ENCODE assay signal across 9 mouse cellular contexts in genomic region chr19:6348717-6349116, GRCm38 (mm10). TPM values are rescaled to one million over a fixed set of nuclear protein-coding genes. Genes with fewer than 3 reads are reported as not detected.
A peak's percentile ranks its signal among the peaks of the same experiment; 100 is the strongest.
DNase-seq lines count a peak whose midpoint lies in the region; ATAC-seq and TF ChIP-seq lines count a peak whose summit lies in the region.
"Had no signal": no experiment of that assay in that cellular context is flagged by ENCODE, and none has a peak within 500 bp of the region (broad histone marks: within the 10 kb centered on the region; RNA-seq: fewer than 3 reads in every experiment).

No protein-coding gene starts in this region.

- H3K27ac ChIP-seq in hindbrain, embryonic 10.5 days, result peak overlapping the region; percentile 66
- H3K27ac ChIP-seq in hindbrain, postnatal 0 days, result no peak overlapping the region
- H3K27ac ChIP-seq in liver, postnatal 0 days (ENCODE audit: low read depth), result 0 out of 2 replicates have a peak overlapping the region, but pooled peaks have one; percentile 23

- H3K4me3 ChIP-seq in hindbrain, embryonic 10.5 days, result no peak overlapping the region
- no peak overlapping the region for H3K4me3 ChIP-seq in hindbrain, postnatal 0 days (ENCODE audit: low read length)
- H3K4me3 ChIP-seq in megakaryocyte, embryonic 14.5 days (replicated peaks), result peak overlapping the region; percentile 84
- H3K4me3 ChIP-seq in liver, postnatal 0 days (ENCODE audit: low read depth, low read length), result no peak overlapping the region

- no peaks in the 10 kb centered on the region for H3K9me3 ChIP-seq in hindbrain, embryonic 10.5 days
- H3K9me3 ChIP-seq in hindbrain, postnatal 0 days (ENCODE audit: low read length), result no peaks in the 10 kb centered on the region
- no peaks in the 10 kb centered on the region for H3K9me3 ChIP-seq in megakaryocyte, embryonic 14.5 days
- no peaks in the 10 kb centered on the region for H3K9me3 ChIP-seq in liver, postnatal 0 days (ENCODE audit: low read length)

- H3K9ac ChIP-seq in hindbrain, postnatal 0 days (replicated peaks; ENCODE audit: low read length), result no peak overlapping the region
- no peak overlapping the region for H3K9ac ChIP-seq in liver, postnatal 0 days (replicated peaks)

- peaks cover 31% of the 10 kb centered on the region for H3K4me1 ChIP-seq in hindbrain, embryonic 10.5 days (replicated peaks)
- no peaks in the 10 kb centered on the region for H3K4me1 ChIP-seq in hindbrain, postnatal 0 days (ENCODE audit: insufficient read depth, low read length)
- peaks cover 93% of the 10 kb centered on the region for H3K4me1 ChIP-seq in megakaryocyte, embryonic 14.5 days
- peaks cover 15% of the 10 kb centered on the region for H3K4me1 ChIP-seq in liver, postnatal 0 days (ENCODE audit: insufficient read depth)

- peaks cover 69% of the 10 kb centered on the region for H3K36me3 ChIP-seq in hindbrain, embryonic 10.5 days
- H3K36me3 ChIP-seq in hindbrain, postnatal 0 days (ENCODE audit: insufficient read depth, low read length), result peaks cover 34% of the 10 kb centered on the region
- H3K36me3 ChIP-seq in megakaryocyte, embryonic 14.5 days (replicated peaks; ENCODE audit: low read length), result peaks cover 68% of the 10 kb centered on the region
- peaks cover 42% of the 10 kb centered on the region for H3K36me3 ChIP-seq in liver, postnatal 0 days (replicated peaks; ENCODE audit: insufficient read depth, low read length)

- no peak overlapping the region for H3K4me2 ChIP-seq in hindbrain, postnatal 0 days (ENCODE audit: low read depth, low read length)
- H3K4me2 ChIP-seq in liver, postnatal 0 days (ENCODE audit: low read depth, low read length), result no peak overlapping the region

- 46% methylated on average over 9 of the region's 9 CpGs for WGBS in hindbrain, embryonic 10.5 days
- WGBS in hindbrain, postnatal 0 days, result 57% methylated on average over 9 of the region's 9 CpGs
- 37% methylated on average over 9 of the region's 9 CpGs for WGBS in liver, postnatal 0 days (ENCODE audit: insufficient replicate concordance)

- peak; percentile 41 for DNase-seq in hindbrain, embryonic 10.5 days (ENCODE audit: low spot score)
- no peak for DNase-seq in hindbrain, postnatal 0 days (ENCODE audit: low spot score)
- DNase-seq in liver, postnatal 0 days, result no peak
- no peak for DNase-seq in adrenal gland, postnatal 4 days (ENCODE audit: low spot score in 2 of 2)
- DNase-seq: gastrocnemius, postnatal 10 days; lung, postnatal 36 days had no signal

- TF ChIP-seq EP300 in liver, postnatal 0 days (IDR thresholded peaks at IDR 0.05; ENCODE audit: low read depth), result no peak

- no peak for ATAC-seq in hindbrain, postnatal 0 days
- no peak for ATAC-seq in megakaryocyte, adult 5-6 weeks (ENCODE audit: poor library complexity, severe bottlenecking)
- peak; percentile 16 to 40; a peak in 3 of 4 replicates for ATAC-seq in hematopoietic stem cell, adult 5-6 weeks (replicated peaks in 1 of 2; ENCODE audit: insufficient read depth in 1 of 2, low FRiP score in 2 of 2, low TSS enrichment in 1 of 2, low read depth in 1 of 2, poor library complexity in 2 of 2, severe bottlenecking in 2 of 2)
- no peak for ATAC-seq in liver, postnatal 0 days

- no peaks in the 10 kb centered on the region for H3K27me3 ChIP-seq in hindbrain, embryonic 10.5 days (ENCODE audit: insufficient read depth, poor library complexity, severe bottlenecking)
- H3K27me3 ChIP-seq in hindbrain, postnatal 0 days (ENCODE audit: insufficient read depth, low read length), result no peaks in the 10 kb centered on the region
- H3K27me3 ChIP-seq in megakaryocyte, embryonic 14.5 days (replicated peaks), result peaks cover 3% of the 10 kb centered on the region
- no peaks in the 10 kb centered on the region for H3K27me3 ChIP-seq in liver, postnatal 0 days (ENCODE audit: insufficient read depth, low read length)

- no peak for TF ChIP-seq CTCF in hindbrain, postnatal 0 days (IDR thresholded peaks at IDR 0.05; ENCODE audit: low read depth)
- TF ChIP-seq CTCF in liver, postnatal 0 days (IDR thresholded peaks at IDR 0.05; ENCODE audit: low read depth), result no peak

RNA-seq across cellular contexts. Expression of gene Map4k2, which starts 7.8 kb away (rescaled TPM):
- 13.1 and 14.7 TPM in 2 replicates for polyA plus RNA-seq in hindbrain, embryonic 10.5 days (2016; fragmentation: Nextera tagmentation; extraction: Ambion mirVana)
- 102 TPM in 2 replicates for total RNA-seq in hindbrain, postnatal 0 days (2014; rRNA removed)
- polyA plus RNA-seq in hindbrain, postnatal 0 days (2015; fragmentation: Nextera tagmentation; extraction: Ambion mirVana), result 18.6 and 21.4 TPM in 2 replicates
- 9.3 and 21.8 TPM in 2 replicates for polyA plus RNA-seq in megakaryocyte, embryonic 14.5 days (2012; ENCODE audit: insufficient read depth, low replicate concordance)
- total RNA-seq in megakaryocyte, adult 5-6 weeks (2015), result 35.0 and 43.3 TPM in 2 replicates
- total RNA-seq in megakaryocyte, adult 5-6 weeks (2017), result 66.3 and 79.6 TPM in 2 replicates
- 71.5 and 88.1 TPM in 2 replicates for total RNA-seq in hematopoietic stem cell, adult 5-6 weeks (2017)
- polyA plus RNA-seq in liver, postnatal 0 days (2015; fragmentation: Nextera tagmentation; extraction: Ambion mirVana), result 5.6 and 5.7 TPM in 2 replicates
- total RNA-seq in adrenal gland, postnatal 4 days (2021), result 10 to 100 TPM; 61.1 to 62.0 TPM

RNA-seq across cellular contexts. Expression of gene Men1, which starts 13.9 kb away (rescaled TPM):
- polyA plus RNA-seq in hindbrain, embryonic 10.5 days (2016; fragmentation: Nextera tagmentation; extraction: Ambion mirVana), result 125 and 129 TPM in 2 replicates
- 69.6 and 93.4 TPM in 2 replicates for total RNA-seq in hindbrain, postnatal 0 days (2014; rRNA removed)
- 57.8 and 59.5 TPM in 2 replicates for polyA plus RNA-seq in hindbrain, postnatal 0 days (2015; fragmentation: Nextera tagmentation; extraction: Ambion mirVana)
- 70.2 and 174 TPM in 2 replicates for polyA plus RNA-seq in megakaryocyte, embryonic 14.5 days (2012; ENCODE audit: insufficient read depth, low replicate concordance)
- 15.1 and 16.6 TPM in 2 replicates for total RNA-seq in megakaryocyte, adult 5-6 weeks (2015)
- total RNA-seq in megakaryocyte, adult 5-6 weeks (2017), result 19.2 and 20.7 TPM in 2 replicates
- total RNA-seq in hematopoietic stem cell, adult 5-6 weeks (2017), result 26.4 and 31.8 TPM in 2 replicates
- polyA plus RNA-seq in liver, postnatal 0 days (2015; fragmentation: Nextera tagmentation; extraction: Ambion mirVana), result 10.0 and 11.1 TPM in 2 replicates
- 10 to 100 TPM; 44.3 to 47.5 TPM for total RNA-seq in adrenal gland, postnatal 4 days (2021)

RNA-seq across cellular contexts. Expression of gene Sf1, which starts 14.8 kb away (rescaled TPM):
- 198 and 221 TPM in 2 replicates for polyA plus RNA-seq in hindbrain, embryonic 10.5 days (2016; fragmentation: Nextera tagmentation; extraction: Ambion mirVana)
- total RNA-seq in hindbrain, postnatal 0 days (2014; rRNA removed), result 89.0 and 89.4 TPM in 2 replicates
- polyA plus RNA-seq in hindbrain, postnatal 0 days (2015; fragmentation: Nextera tagmentation; extraction: Ambion mirVana), result 80.2 and 84.9 TPM in 2 replicates
- polyA plus RNA-seq in megakaryocyte, embryonic 14.5 days (2012; ENCODE audit: insufficient read depth, low replicate concordance), result 1,025 and 2,643 TPM in 2 replicates
- total RNA-seq in megakaryocyte, adult 5-6 weeks (2015), result 164 and 205 TPM in 2 replicates
- 179 and 212 TPM in 2 replicates for total RNA-seq in megakaryocyte, adult 5-6 weeks (2017)
- 298 and 325 TPM in 2 replicates for total RNA-seq in hematopoietic stem cell, adult 5-6 weeks (2017)
- 34.6 and 35.7 TPM in 2 replicates for polyA plus RNA-seq in liver, postnatal 0 days (2015; fragmentation: Nextera tagmentation; extraction: Ambion mirVana)
- total RNA-seq in adrenal gland, postnatal 4 days (2021), result 100 to 1,000 TPM; 270 to 308 TPM

RNA-seq across cellular contexts. Expression of gene Pygm, which starts 35.5 kb away (rescaled TPM):
- polyA plus RNA-seq in hindbrain, embryonic 10.5 days (2016; fragmentation: Nextera tagmentation; extraction: Ambion mirVana), result 1.3 and 1.9 TPM in 2 replicates
- 11.9 and 18.3 TPM in 2 replicates for total RNA-seq in hindbrain, postnatal 0 days (2014; rRNA removed)
- 10.4 and 12.6 TPM in 2 replicates for polyA plus RNA-seq in hindbrain, postnatal 0 days (2015; fragmentation: Nextera tagmentation; extraction: Ambion mirVana)
- 3.6 TPM in 1 of 2 replicates, not detected in the other for polyA plus RNA-seq in megakaryocyte, embryonic 14.5 days (2012; ENCODE audit: insufficient read depth, low replicate concordance)
- total RNA-seq in megakaryocyte, adult 5-6 weeks (2015), result 0.80 and 3.2 TPM in 2 replicates
- 0.11 and 0.12 TPM in 2 replicates for total RNA-seq in megakaryocyte, adult 5-6 weeks (2017)
- total RNA-seq in hematopoietic stem cell, adult 5-6 weeks (2017), result 6.7 and 9.9 TPM in 2 replicates
- polyA plus RNA-seq in liver, postnatal 0 days (2015; fragmentation: Nextera tagmentation; extraction: Ambion mirVana), result 2.5 and 8.9 TPM in 2 replicates
- total RNA-seq in adrenal gland, postnatal 4 days (2021), result 100 to 1,000 TPM in 1 of 2 experiments, 10 to 100 TPM in 1; 81.8 to 113 TPM

RNA-seq across cellular contexts. Expression of gene Cdc42bpg, which starts 42.5 kb away (rescaled TPM):
- polyA plus RNA-seq in hindbrain, embryonic 10.5 days (2016; fragmentation: Nextera tagmentation; extraction: Ambion mirVana), result 0.29 and 0.37 TPM in 2 replicates
- 3.1 and 6.0 TPM in 2 replicates for total RNA-seq in hindbrain, postnatal 0 days (2014; rRNA removed)
- polyA plus RNA-seq in hindbrain, postnatal 0 days (2015; fragmentation: Nextera tagmentation; extraction: Ambion mirVana), result 0.29 and 0.33 TPM in 2 replicates
- 4.8 and 6.6 TPM in 2 replicates for polyA plus RNA-seq in megakaryocyte, embryonic 14.5 days (2012; ENCODE audit: insufficient read depth, low replicate concordance)
- 0.56 and 0.68 TPM in 2 replicates for total RNA-seq in megakaryocyte, adult 5-6 weeks (2015)
- 0.88 and 1.3 TPM in 2 replicates for total RNA-seq in megakaryocyte, adult 5-6 weeks (2017)
- 2.9 and 4.3 TPM in 2 replicates for total RNA-seq in hematopoietic stem cell, adult 5-6 weeks (2017)
- polyA plus RNA-seq in liver, postnatal 0 days (2015; fragmentation: Nextera tagmentation; extraction: Ambion mirVana), result 0.27 and 0.35 TPM in 2 replicates
- 10 to 100 TPM; 18.4 to 20.6 TPM for total RNA-seq in adrenal gland, postnatal 4 days (2021)

Comparison
In these comparisons a context has a peak if more than half of its experiments do, and no peak if none do; other contexts are left out.
1. ATAC-seq: peak in hematopoietic stem cell, adult 5-6 weeks (2 of 2); none in hindbrain, postnatal 0 days (single experiment), megakaryocyte, adult 5-6 weeks (single experiment) and liver, postnatal 0 days (single experiment).